Mouse (Mus musculus) lung, postnatal 0 days (tissue): ENCODE measurements around the gene Rtn4. TPM values are rescaled to one million over a fixed set of nuclear protein-coding genes. Genes with fewer than 3 reads are reported as not detected.
"Not testable (repeated sequence)": the region's sequence is repeated elsewhere in the genome, so short reads cannot be mapped to it uniquely, and the experiment has no call there.

Experiments
- ATAC-seq: fragments of 200-750 bp; cut with Nextera tagmentation; 2 replicates; pipeline ENCODE4 v1.8.0; 2017; ENCODE audit warnings: moderate library complexity
- DNase-seq: peaks from one replicate; pipeline ENCODE4 v3.0.0-alpha.2; 2016; ENCODE audit warnings: low spot score
- H3K27ac ChIP-seq: fragments of 300-500 bp; sonication (generic); 2 replicates; pipeline ENCODE4 v1.5.1; 2014; ENCODE audit warnings: antibody characterized with exemption, mild to moderate bottlenecking, low read length, mixed read lengths
- H3K27me3 ChIP-seq: fragments of 300-500 bp; sonication (generic); replicated peaks from 2 replicates; pipeline ENCODE4 v1.6.1; 2014; ENCODE audit warnings: low read length, mixed read lengths; ENCODE audit not compliant: insufficient read depth
- H3K36me3 ChIP-seq: fragments of 300-500 bp; sonication (generic); 2 replicates; pipeline ENCODE4 v1.6.1; 2014; ENCODE audit warnings: low read length, mixed read lengths; ENCODE audit not compliant: insufficient read depth
- H3K4me1 ChIP-seq: fragments of 300-500 bp; sonication (generic); 2 replicates; pipeline ENCODE4 v1.6.1; 2014; ENCODE audit warnings: antibody characterized with exemption, low read depth, low read length, mixed read lengths; ENCODE audit not compliant: insufficient read depth
- H3K4me2 ChIP-seq: fragments of 300-500 bp; sonication (generic); replicated peaks from 2 replicates; pipeline ENCODE4 v1.6.1; 2014; ENCODE audit warnings: low read depth, mild to moderate bottlenecking, low read length, moderate library complexity, mixed read lengths
- H3K4me3 ChIP-seq: fragments of 300-500 bp; sonication (generic); 2 replicates; pipeline ENCODE4 v1.5.1; 2014; ENCODE audit warnings: low read depth, low read length
- H3K9ac ChIP-seq: fragments of 300-500 bp; sonication (generic); replicated peaks from 2 replicates; pipeline ENCODE4 v1.6.1; 2014; ENCODE audit warnings: low read depth, mild to moderate bottlenecking
- H3K9me3 ChIP-seq: fragments of 300-500 bp; sonication (generic); 2 replicates; pipeline ENCODE4 v1.6.1; 2016; ENCODE audit warnings: low read length, mixed read lengths
- CTCF ChIP-seq: IDR thresholded peaks from 2 replicates; pipeline ENCODE4 v1.5.1; 2016; ENCODE audit warnings: antibody characterized with exemption, mild to moderate bottlenecking
- EP300 ChIP-seq: IDR thresholded peaks from 2 replicates; pipeline ENCODE4 v1.6.1; 2016; ENCODE audit warnings: antibody characterized with exemption, mild to moderate bottlenecking, control low read depth
- WGBS: fragments of 180-500 bp; shearing (Covaris S2); extraction: QIAGEN DNeasy Blood & Tissue Kit; methylation state at CpG from one replicate; pipeline ENCODE4 v1.1.7; 2014; 5-methylcytosine and 5-hydroxymethylcytosine counted together
- polyA plus RNA-seq: library from polyadenylated mRNA; unstranded; fragments of >200 nt; fragmentation: Nextera tagmentation; extraction: Ambion mirVana; gene quantifications from 2 replicates; pipeline ENCODE4 v1.2.1, GENCODE M21; 2015

Rtn4 gene
- polyA plus RNA-seq, 1 experiment from 2014 or later: 57.6 TPM

DNA sequence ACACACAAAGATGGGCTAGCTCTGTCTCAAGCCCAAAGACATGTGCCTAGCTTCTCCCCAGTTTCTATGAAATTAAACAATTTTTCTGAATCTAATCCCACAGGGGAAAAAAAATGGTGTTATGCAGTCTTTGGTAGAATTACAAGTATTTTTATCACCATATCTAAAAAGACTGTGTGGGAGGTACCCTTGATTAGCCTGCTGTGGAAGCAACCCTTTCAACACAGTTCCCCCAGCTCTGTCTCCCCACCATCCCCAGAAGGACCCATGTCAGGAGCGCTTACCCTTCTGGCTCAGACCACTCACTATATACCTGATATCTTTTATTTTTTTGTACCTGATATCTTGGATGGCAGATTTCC, 56.7 kb downstream of the Rtn4 start:
- WGBS: 94% methylated on average over 1 of the region's 1 CpGs
- H3K36me3 ChIP-seq: peaks cover 8% of the 10 kb centered on the region; the same call in 1 of the 2 replicates
- DNase-seq (no peak), ATAC-seq (no peak)
- no peak overlapping the region for H3K4me2 ChIP-seq
- no peak for TF ChIP-seq EP300
- no peak for TF ChIP-seq CTCF
- H3K4me3 ChIP-seq: no peak overlapping the region
- H3K27me3 ChIP-seq: no peaks in the 10 kb centered on the region
- no peak overlapping the region for H3K9ac ChIP-seq
- H3K27ac ChIP-seq: no peak overlapping the region
- H3K4me1 ChIP-seq: no peaks in the 10 kb centered on the region
- H3K9me3 ChIP-seq: no peaks in the 10 kb centered on the region

DNA sequence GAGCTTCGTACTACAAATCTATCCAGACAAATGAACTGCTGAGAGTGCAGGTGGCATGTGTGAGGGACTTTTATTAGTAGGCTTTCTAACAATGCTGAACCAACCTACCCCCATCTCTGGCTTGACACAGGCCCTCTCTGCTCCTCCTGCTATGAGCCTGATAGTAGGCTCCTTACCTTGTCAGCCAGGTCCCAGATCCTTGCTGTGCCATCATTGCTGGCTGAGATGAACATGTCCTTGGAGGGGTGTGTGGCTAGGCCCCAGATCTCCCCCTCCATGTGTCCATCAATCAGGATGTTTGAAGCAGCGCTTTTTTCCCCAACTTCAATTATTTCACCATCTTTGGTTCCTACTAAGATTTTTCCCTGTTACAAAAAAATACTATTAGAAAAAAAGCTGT, 58.3 kb downstream of the Rtn4 start:
- no peak for TF ChIP-seq CTCF
- TF ChIP-seq EP300: no peak
- H3K27me3 ChIP-seq: no peaks in the 10 kb centered on the region
- H3K36me3 ChIP-seq: peaks cover 8% of the 10 kb centered on the region; the same call in 1 of the 2 replicates
- no peak overlapping the region for H3K4me3 ChIP-seq
- no peak overlapping the region for H3K27ac ChIP-seq
- H3K9ac ChIP-seq: no peak overlapping the region
- ATAC-seq (no peak), DNase-seq (no peak)
- H3K4me1 ChIP-seq: no peaks in the 10 kb centered on the region
- H3K4me2 ChIP-seq: no peak overlapping the region
- no peaks in the 10 kb centered on the region for H3K9me3 ChIP-seq
- 84% methylated on average over 2 of the region's 2 CpGs for WGBS

DNA sequence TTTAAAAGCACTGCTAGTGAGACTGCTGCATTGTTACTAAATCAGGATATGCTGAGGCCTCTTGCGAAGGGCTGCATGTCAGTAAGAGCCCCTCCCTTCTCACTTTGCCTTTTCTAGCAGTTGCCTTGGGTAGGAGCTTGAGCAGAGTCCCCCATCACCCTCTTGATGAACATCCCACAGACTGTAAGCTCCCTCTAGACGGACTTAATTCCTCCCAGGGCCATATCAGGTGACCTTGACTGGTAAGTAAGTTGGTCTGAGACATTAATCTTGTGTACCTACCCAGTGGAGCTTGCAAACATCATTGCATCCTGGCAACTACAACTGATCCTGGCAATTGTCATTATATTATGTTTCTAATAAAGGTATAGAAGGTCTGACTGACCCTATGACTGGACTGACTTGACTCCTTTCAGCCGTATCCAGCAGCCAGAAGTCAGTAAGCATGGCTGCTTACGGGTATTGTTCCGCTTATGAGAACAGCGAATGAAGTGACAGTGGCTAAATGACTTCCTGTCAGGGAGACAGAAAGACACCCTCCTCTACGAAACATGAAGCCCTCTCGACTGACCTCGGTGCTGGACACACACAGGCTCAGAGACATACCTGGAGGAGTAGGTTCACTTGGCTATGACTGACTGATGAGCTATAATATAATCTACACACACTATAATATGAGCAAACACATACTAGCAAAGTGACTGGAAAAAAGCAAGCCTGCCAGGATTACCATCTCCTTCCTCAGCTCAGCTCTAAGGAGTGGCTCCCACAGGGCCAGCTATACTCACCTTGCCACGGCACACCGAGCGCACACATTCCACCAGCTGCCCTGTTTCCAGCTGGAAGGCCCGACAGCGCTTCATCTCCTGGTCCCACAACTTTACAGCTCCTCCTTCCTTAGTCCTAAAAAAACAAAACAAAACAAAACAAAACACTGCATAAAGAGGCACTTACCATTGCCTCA, 59.2 kb downstream of the Rtn4 start:
- DNase-seq: no peak
- TF ChIP-seq EP300 (no peak), CTCF (no peak)
- no peak overlapping the region for H3K27ac ChIP-seq
- H3K4me2 ChIP-seq: no peak overlapping the region
- H3K27me3 ChIP-seq: no peaks in the 10 kb centered on the region
- no peak overlapping the region for H3K4me3 ChIP-seq
- no peaks in the 10 kb centered on the region for H3K4me1 ChIP-seq
- ATAC-seq: no peak
- 0 out of 2 replicates have a peak, but pooled peaks cover 4% of the 10 kb centered on the region for H3K36me3 ChIP-seq
- no peaks in the 10 kb centered on the region for H3K9me3 ChIP-seq
- WGBS: 70% methylated on average over 14 of the region's 14 CpGs
- H3K9ac ChIP-seq: no peak overlapping the region

- H3K4me3 ChIP-seq, H3K27ac ChIP-seq, H3K9ac ChIP-seq, ATAC-seq, H3K4me2 ChIP-seq, H3K27me3 ChIP-seq, H3K4me1 ChIP-seq, H3K9me3 ChIP-seq, H3K36me3 ChIP-seq, DNase-seq: not testable (repeated sequence)
- 96% methylated on average over 5 of the region's 5 CpGs for WGBS
Measured at GRCm38 (mm10) chr11:29756007-29756406, 63.3 kb downstream of the Rtn4 start.

DNA sequence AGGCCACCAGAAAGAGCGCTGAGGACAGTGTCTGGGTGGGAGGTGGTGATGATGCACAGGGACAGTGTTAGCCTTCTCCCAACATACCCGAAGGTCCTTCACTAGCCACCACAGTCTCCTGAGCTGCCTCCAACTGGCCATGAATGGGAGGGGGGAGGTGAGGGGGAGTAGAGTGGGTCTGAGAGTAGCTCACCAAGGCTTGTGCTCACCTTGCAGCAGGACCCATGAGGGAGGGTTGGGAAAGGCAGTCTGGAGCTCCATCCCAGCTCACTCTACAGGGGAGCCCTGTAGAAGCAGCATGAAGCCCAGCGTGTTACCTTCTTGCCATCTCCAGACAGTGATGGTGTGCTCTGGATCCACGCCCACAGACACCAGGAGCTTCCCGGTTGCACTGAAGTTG, 65.9 kb downstream of the Rtn4 start:
- no peaks in the 10 kb centered on the region for H3K9me3 ChIP-seq
- no peaks in the 10 kb centered on the region for H3K36me3 ChIP-seq
- no peaks in the 10 kb centered on the region for H3K4me1 ChIP-seq
- 83% methylated on average over 5 of the region's 5 CpGs for WGBS
- no peaks in the 10 kb centered on the region for H3K27me3 ChIP-seq
- no peak overlapping the region for H3K9ac ChIP-seq
- H3K27ac ChIP-seq: no peak overlapping the region
- no peak overlapping the region for H3K4me2 ChIP-seq
- no peak for ATAC-seq
- H3K4me3 ChIP-seq: no peak overlapping the region
- no peak for TF ChIP-seq EP300
- TF ChIP-seq CTCF: no peak
- no peak for DNase-seq

DNA sequence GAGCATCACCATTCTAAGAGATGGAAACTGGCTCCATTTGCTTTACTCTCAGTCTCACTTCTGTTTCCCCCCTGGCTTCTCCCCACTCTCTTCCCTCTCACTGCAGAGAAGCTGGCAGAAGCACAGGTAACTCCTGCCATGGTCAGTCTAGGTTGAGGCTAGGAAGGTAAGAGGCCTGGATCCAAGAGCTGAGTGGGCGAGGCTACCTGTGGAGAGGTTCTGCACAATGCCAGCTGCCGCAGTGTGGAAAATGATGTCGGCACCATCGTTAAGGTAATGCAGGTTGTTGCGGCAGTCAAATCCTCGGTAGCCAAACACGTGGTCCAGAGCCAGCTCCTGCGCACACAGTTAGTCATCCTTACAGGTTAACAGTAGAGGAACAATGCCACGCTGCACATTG, 68.6 kb downstream of the Rtn4 start:
- H3K36me3 ChIP-seq: no peaks in the 10 kb centered on the region
- no peaks in the 10 kb centered on the region for H3K27me3 ChIP-seq
- TF ChIP-seq EP300 (no peak), CTCF (no peak)
- DNase-seq (no peak), ATAC-seq (no peak)
- H3K27ac ChIP-seq: no peak overlapping the region
- no peak overlapping the region for H3K4me2 ChIP-seq
- 91% methylated on average over 9 of the region's 9 CpGs for WGBS
- H3K9ac ChIP-seq: no peak overlapping the region
- no peaks in the 10 kb centered on the region for H3K9me3 ChIP-seq
- no peak overlapping the region for H3K4me3 ChIP-seq
- H3K4me1 ChIP-seq: no peaks in the 10 kb centered on the region
